Mouse (Mus musculus) adipose tissue, adult 10 weeks (tissue): ENCODE data around the gene Nfkbiz. TPM values are rescaled to one million over a fixed set of nuclear protein-coding genes. Genes with fewer than 3 reads are reported as not detected.

Experiments
- polyA plus RNA-seq: library from polyadenylated mRNA; stranded (reverse); fragments of 350-450 nt; fragmentation: Illumina TruSeq; extraction: RNeasy Lipid Tissue Mini Kit (QIAGEN cat#74804); gene quantifications from one replicate; pipeline ENCODE4 v1.2.3, GENCODE M21; 2014; ENCODE audit warnings: low read depth, low replicate concordance

Gene Nfkbiz
- 9.4 TPM for polyA plus RNA-seq

GRCm38 (mm10) chr16:55838510-55839474 lies at the start of gene Nfkbiz:
TSS of gene Nfkbiz (minus strand) at chr16:55838899.

Other genes starting within 250 kb of the Nfkbiz start
- 7.7 TPM for gene Nxpe3, start 56.4 kb upstream of the Nfkbiz start, polyA plus RNA-seq
- 5.7 TPM for gene Cep97, start 96.0 kb upstream of the Nfkbiz start, polyA plus RNA-seq
- gene Rpl24, start 127.4 kb upstream of the Nfkbiz start, polyA plus RNA-seq, result 744 TPM
- gene Zbtb11, start 135.0 kb upstream of the Nfkbiz start, polyA plus RNA-seq, result 11.5 TPM
- 98.6 TPM for gene Pcnp, start 190.8 kb upstream of the Nfkbiz start, polyA plus RNA-seq
- 8.7 TPM for gene Trmt10c, start 198.9 kb upstream of the Nfkbiz start, polyA plus RNA-seq
- 12.5 TPM for gene Senp7, start 209.4 kb upstream of the Nfkbiz start, polyA plus RNA-seq